Mouse (Mus musculus) heart, adult 2 months (tissue): ENCODE data around the gene Shroom2. TPM values are rescaled to one million over a fixed set of nuclear protein-coding genes. Genes with fewer than 3 reads are reported as not detected.

Source experiments
- DNase-seq, 2 experiments: peaks; one replicate each; pipeline ENCODE4 v3.0.0; 2021
- H3K27ac ChIP-seq: fragments of 200-600 bp; 2 replicates; pipeline ENCODE4 v1.8.1; 2022
- H3K27me3 ChIP-seq: fragments of 200-500 bp; 2 replicates; pipeline ENCODE4 v1.6.1; 2012; ENCODE audit warnings: mild to moderate bottlenecking, low read length, inconsistent platforms, mixed read lengths; ENCODE audit not compliant: control insufficient read depth, insufficient read depth
- H3K36me3 ChIP-seq: fragments of 200-500 bp; 2 replicates; pipeline ENCODE4 v1.6.1; 2012; ENCODE audit warnings: low read length, inconsistent platforms; ENCODE audit not compliant: control insufficient read depth, insufficient read depth
- H3K4me1 ChIP-seq: fragments of 200-500 bp; 2 replicates; pipeline ENCODE4 v1.6.1; 2011; ENCODE audit warnings: low read length; ENCODE audit not compliant: control insufficient read depth, insufficient read depth
- H3K4me3 ChIP-seq: fragments of 200-600 bp; 2 replicates; pipeline ENCODE4 v1.8.1; 2022
- H3K79me2 ChIP-seq: fragments of 200-500 bp; replicated peaks from 2 replicates; pipeline ENCODE4 v1.6.1; 2012; ENCODE audit warnings: mild to moderate bottlenecking, inconsistent platforms, low read length, moderate library complexity, mixed read lengths; ENCODE audit not compliant: control insufficient read depth, insufficient read depth
- H3K9ac ChIP-seq: fragments of 200-500 bp; 2 replicates; pipeline ENCODE4 v1.6.1; 2012; ENCODE audit warnings: low read depth, mild to moderate bottlenecking, control low read depth, inconsistent platforms, low read length, mixed read lengths
- CTCF ChIP-seq: fragments of 200-600 bp; IDR thresholded peaks from 2 replicates; pipeline ENCODE4 v1.8.1; 2022; ENCODE audit warnings: antibody characterized with exemption, mild to moderate bottlenecking, moderate library complexity
- EP300 ChIP-seq: fragments of 200-500 bp; IDR thresholded peaks from 2 replicates; pipeline ENCODE4 v1.6.1; 2011; ENCODE audit warnings: low read depth, low read length, control low read depth; ENCODE audit not compliant: insufficient read depth
- POLR2A ChIP-seq: fragments of 200-500 bp; IDR thresholded peaks from 2 replicates; pipeline ENCODE4 v1.6.1; 2011; ENCODE audit warnings: mild to moderate bottlenecking, low read depth, low read length, control low read depth; ENCODE audit not compliant: insufficient read depth
- WGBS: fragments of 180-500 bp; shearing (Covaris S2); methylation state at CpG from one replicate; pipeline ENCODE4 v1.1.7; 2018; 5-methylcytosine and 5-hydroxymethylcytosine counted together
- intact Hi-C: fragments of 180-260 bp; cut with DNase I; formaldehyde crosslinking; loops from one replicate; pipeline ENCODE4 v1.15.1; 2025
- long read RNA-seq: library from polyadenylated mRNA; stranded (forward); transcript quantifications from one replicate; pipeline ENCODE4 v2.0.0, GENCODE M21; 2021
- polyA plus RNA-seq: library from polyadenylated mRNA; depleted of rRNA; stranded (reverse); fragments of >200 nt; gene quantifications from 2 replicates; pipeline ENCODE4 v1.2.3, GENCODE M21; 2012; rRNA removed
- total RNA-seq, 2 experiments: library from RNA; stranded (reverse); gene quantifications; 2 replicates each; pipeline ENCODE4 v1.2.3; 2021

The Shroom2 gene
- total RNA-seq = 1 to 10 TPM; 3.2 to 5.2 TPM
- polyA plus RNA-seq = 1.3 and 2.0 TPM in 2 replicates
- long read RNA-seq, full-length matches to known transcripts = 1 of 2 reads
- long read RNA-seq, partial matches to known transcripts = 0 of 2 reads
- long read RNA-seq, other reads (novel, unspliced or antisense) = 1 of 2 reads

DNA sequence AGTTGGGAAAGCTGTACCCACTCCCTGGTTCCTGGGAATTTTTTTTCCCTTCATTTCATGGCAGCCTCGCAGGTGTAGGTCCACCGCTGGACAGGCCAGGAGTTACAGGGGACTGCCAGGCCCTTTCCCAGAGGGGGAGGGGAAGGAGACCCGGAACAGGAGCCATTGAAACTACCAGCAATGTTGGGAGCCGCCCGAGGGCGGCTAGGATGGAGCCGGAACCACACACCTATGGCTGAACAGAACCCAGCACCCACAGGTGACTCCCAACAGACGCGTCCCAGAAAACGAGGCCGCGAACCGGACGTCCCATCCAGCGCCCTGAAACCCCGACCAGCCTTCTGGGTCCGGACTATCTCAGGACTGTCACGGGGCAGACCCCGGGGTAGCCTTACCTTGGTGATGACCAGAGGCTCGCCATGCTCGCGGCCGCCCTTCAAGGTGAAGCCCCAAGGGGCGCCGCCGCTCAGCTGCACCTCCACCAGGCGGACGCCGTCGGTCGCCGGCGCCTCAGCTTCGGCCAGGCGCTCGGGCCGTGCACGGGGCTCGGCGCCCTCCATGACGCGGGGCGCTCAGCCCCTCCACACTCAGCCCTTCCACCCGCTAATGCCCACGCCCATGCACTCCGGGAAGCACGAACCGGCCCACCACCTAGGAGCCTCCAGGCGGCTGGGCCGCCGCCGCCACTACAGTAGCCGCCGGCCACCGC lies at the start of gene Shroom2:
Gene Shroom2, minus strand, starts transcription at position 575 of the 709 bp plus-strand sequence.
- peak within 1 kb of the TSS; percentile 70 for H3K9ac ChIP-seq
- DNase-seq = peak; percentile 8 to 43
- peak within 1 kb of the TSS; percentile 54 for H3K27ac ChIP-seq
- no peaks in the 10 kb centered on the region for H3K27me3 ChIP-seq
- H3K36me3 ChIP-seq = no peaks in the 10 kb centered on the region
- peak within 1 kb of the TSS; percentile 64 for H3K4me3 ChIP-seq
- 12% methylated on average over 53 of the region's 55 CpGs for WGBS
- intact Hi-C loops = loop anchor here (2.0 to 5.0 kb wide), 2 partner anchors 48 to 60 kb away; no protein-coding TSS in a partner anchor
- H3K79me2 ChIP-seq = no peaks in the 10 kb centered on the region
- TF ChIP-seq POLR2A (no peak), EP300 (no peak), CTCF (no peak; the same call in 1 of the 2 replicates)
- H3K4me1 ChIP-seq = no peaks in the 10 kb centered on the region

DNA sequence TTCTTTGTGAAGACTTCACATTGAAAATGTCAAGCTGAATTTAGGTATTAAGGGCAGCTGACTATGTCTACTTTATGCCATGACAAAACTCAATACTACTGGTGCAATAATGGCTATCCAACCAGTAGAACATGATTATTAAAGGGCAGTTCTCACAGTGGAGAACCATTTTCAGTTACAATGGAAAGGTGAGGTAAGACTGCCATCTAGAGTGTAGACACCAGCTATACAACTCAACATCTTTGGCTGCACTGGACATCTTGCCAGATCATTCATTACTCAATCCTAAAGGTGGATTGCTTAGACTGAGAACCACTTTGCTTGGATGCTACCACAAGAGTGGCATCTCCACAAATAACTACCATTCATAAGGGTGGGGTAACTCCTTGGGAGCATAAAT lies 49.7 kb upstream of the Shroom2 start:
- peak; percentile 76 for TF ChIP-seq CTCF
- no peak for TF ChIP-seq EP300
- Histone ChIP-seq H3K79me2 (no peaks in the 10 kb centered on the region), H3K4me3 (no peak overlapping the region), H3K9ac (no peak overlapping the region), H3K27me3 (no peaks in the 10 kb centered on the region), H3K27ac (no peak overlapping the region), H3K4me1 (no peaks in the 10 kb centered on the region), H3K36me3 (no peaks in the 10 kb centered on the region)
- DNase-seq = no peak
- intact Hi-C loops = loop anchor here (1.0 to 10.0 kb wide), 4 partner anchors 52 to 284 kb away; partner anchors contain the start of gene Shroom2

DNA sequence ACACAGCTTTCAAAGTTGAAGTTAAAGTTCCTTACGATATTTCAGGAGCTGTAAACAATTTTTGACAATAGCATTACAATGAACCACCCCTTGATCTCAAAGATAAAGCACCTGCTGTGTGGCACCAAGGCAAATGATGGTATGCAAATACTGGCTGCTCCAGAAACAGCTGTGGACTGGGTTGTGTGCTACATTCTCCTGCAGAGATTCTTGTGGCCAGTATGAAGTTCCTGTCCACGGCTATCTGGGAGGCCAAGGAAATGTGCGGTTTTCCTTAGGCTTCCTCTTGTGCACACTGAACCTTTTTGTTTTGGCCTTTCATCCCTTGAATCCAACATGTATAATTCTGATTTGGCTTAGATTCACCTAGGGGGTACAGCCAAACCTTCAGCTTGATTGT lies 44.1 kb upstream of the Shroom2 start:
- TF ChIP-seq EP300 (no peak), CTCF (no peak), POLR2A (no peak)
- H3K36me3 ChIP-seq = no peaks in the 10 kb centered on the region
- H3K4me1 ChIP-seq = no peaks in the 10 kb centered on the region
- no peak overlapping the region for H3K4me3 ChIP-seq
- no peaks in the 10 kb centered on the region for H3K79me2 ChIP-seq
- intact Hi-C loops = loop anchor here (10.0 kb wide), 1 partner anchor 279 kb away; no protein-coding TSS in a partner anchor
- H3K27me3 ChIP-seq = no peaks in the 10 kb centered on the region
- H3K27ac ChIP-seq = no peak overlapping the region
- no peak overlapping the region for H3K9ac ChIP-seq
- DNase-seq = no peak
- WGBS = 54% methylated on average over 3 of the region's 3 CpGs

DNA sequence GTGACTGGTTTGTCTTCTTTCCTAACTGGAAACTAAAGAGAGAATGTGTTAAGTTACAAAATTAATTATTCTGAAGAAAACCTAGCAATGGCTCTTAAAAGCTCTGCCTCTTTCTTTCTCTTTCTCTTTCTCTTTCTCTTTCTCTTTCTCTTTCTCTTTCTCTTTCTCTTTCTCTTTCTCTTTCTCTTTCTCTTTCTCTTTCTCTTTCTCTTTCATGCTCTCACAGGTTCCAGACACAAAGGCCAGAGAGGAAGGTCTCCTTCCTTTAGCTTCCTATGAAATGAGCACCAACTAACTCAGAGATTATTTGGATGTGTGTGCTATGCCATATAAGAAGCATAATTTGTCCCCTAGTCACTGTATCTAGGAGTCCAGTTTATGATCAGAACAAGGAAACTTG lies 36.1 kb upstream of the Shroom2 start:
- no peaks in the 10 kb centered on the region for H3K27me3 ChIP-seq
- no peak for DNase-seq
- H3K79me2 ChIP-seq = no peaks in the 10 kb centered on the region
- H3K4me3 ChIP-seq = no peak overlapping the region
- H3K27ac ChIP-seq = no peak overlapping the region
- intact Hi-C loops = no loop called here
- no peaks in the 10 kb centered on the region for H3K36me3 ChIP-seq
- H3K9ac ChIP-seq = no peak overlapping the region
- TF ChIP-seq POLR2A (no peak), EP300 (no peak), CTCF (no peak)
- H3K4me1 ChIP-seq = no peaks in the 10 kb centered on the region

GRCm38 (mm10) chrX:152788611-152789010 lies 19.3 kb upstream of the Shroom2 start:
- Histone ChIP-seq H3K27me3 (no peaks in the 10 kb centered on the region), H3K36me3 (no peaks in the 10 kb centered on the region), H3K27ac (no peak overlapping the region), H3K4me3 (no peak overlapping the region), H3K4me1 (no peaks in the 10 kb centered on the region), H3K79me2 (no peaks in the 10 kb centered on the region), H3K9ac (no peak overlapping the region)
- WGBS = 58% methylated on average over 2 of the region's 2 CpGs
- TF ChIP-seq EP300 = no peak
- no peak for TF ChIP-seq POLR2A
- TF ChIP-seq CTCF = no peak
- intact Hi-C loops = no loop called here
- no peak for DNase-seq

GRCm38 (mm10) chrX:152788129-152788528 lies 18.9 kb upstream of the Shroom2 start:
- Histone ChIP-seq H3K4me3 (no peak overlapping the region), H3K27me3 (no peaks in the 10 kb centered on the region), H3K27ac (no peak overlapping the region), H3K4me1 (no peaks in the 10 kb centered on the region), H3K9ac (no peak overlapping the region), H3K36me3 (no peaks in the 10 kb centered on the region), H3K79me2 (no peaks in the 10 kb centered on the region)
- intact Hi-C loops = no loop called here
- no peak for DNase-seq
- TF ChIP-seq POLR2A (no peak), CTCF (no peak), EP300 (no peak)
- WGBS = 52% methylated on average over 1 of the region's 1 CpGs
